Mouse (Mus musculus) embryonic facial prominence, embryonic 11.5 days (tissue): ENCODE results near the gene Efcc1. TPM values are rescaled to one million over a fixed set of nuclear protein-coding genes. Genes with fewer than 3 reads are reported as not detected.

ENCODE experiments used
- ATAC-seq: fragments of 200-750 bp; cut with Nextera tagmentation; replicated peaks from 2 replicates; pipeline ENCODE4 v1.8.0; 2017; ENCODE audit warnings: low read depth; ENCODE audit not compliant: insufficient number of reproducible peaks, low FRiP score, low TSS enrichment
- DNase-seq: peaks from one replicate; pipeline ENCODE4 v3.0.0-alpha.2; 2015; ENCODE audit warnings: low spot score
- H3K27ac ChIP-seq: fragments of 300-500 bp; sonication (generic); replicated peaks from 2 replicates; pipeline ENCODE4 v1.5.1; 2014; ENCODE audit warnings: mild to moderate bottlenecking, low read depth, low read length, control low read depth
- H3K27me3 ChIP-seq: fragments of 300-500 bp; sonication (generic); 2 replicates; pipeline ENCODE4 v1.6.1; 2014; ENCODE audit warnings: mild to moderate bottlenecking, low read length, moderate library complexity, mixed read lengths; ENCODE audit not compliant: control insufficient read depth, insufficient read depth
- H3K36me3 ChIP-seq: fragments of 300-500 bp; sonication (generic); replicated peaks from 2 replicates; pipeline ENCODE4 v1.6.1; 2014; ENCODE audit warnings: low read depth, mild to moderate bottlenecking, low read length, moderate library complexity, mixed read lengths; ENCODE audit not compliant: control insufficient read depth, insufficient read depth
- H3K4me1 ChIP-seq: fragments of 300-500 bp; sonication (generic); 2 replicates; pipeline ENCODE4 v1.6.1; 2014; ENCODE audit warnings: low read length, mixed read lengths; ENCODE audit not compliant: control insufficient read depth, insufficient read depth
- H3K4me2 ChIP-seq: fragments of 300-500 bp; sonication (generic); 2 replicates; pipeline ENCODE4 v1.6.1; 2014; ENCODE audit warnings: low read depth, mild to moderate bottlenecking, control low read depth, low read length, moderate library complexity
- H3K4me3 ChIP-seq: fragments of 300-500 bp; sonication (generic); 2 replicates; pipeline ENCODE4 v1.5.1; 2014; ENCODE audit warnings: low read depth, low read length, control low read depth
- H3K9ac ChIP-seq: fragments of 300-500 bp; sonication (generic); replicated peaks from 2 replicates; pipeline ENCODE4 v1.6.1; 2014; ENCODE audit warnings: mild to moderate bottlenecking, control low read depth, low read length
- H3K9me3 ChIP-seq: fragments of 300-500 bp; sonication (generic); replicated peaks from 2 replicates; pipeline ENCODE4 v1.6.1; 2016; ENCODE audit warnings: mild to moderate bottlenecking, low read length, inconsistent platforms, mixed read lengths; ENCODE audit not compliant: control insufficient read depth
- WGBS: fragments of 180-500 bp; shearing (Covaris S2); extraction: QIAGEN DNeasy Blood & Tissue Kit; methylation state at CpG from one replicate; pipeline ENCODE4 v1.1.7; 2014; 5-methylcytosine and 5-hydroxymethylcytosine counted together
- polyA plus RNA-seq: library from polyadenylated mRNA; unstranded; fragments of >200 nt; fragmentation: Nextera tagmentation; extraction: Ambion mirVana; gene quantifications from 2 replicates; pipeline ENCODE4 v1.2.1, GENCODE M21; 2014

The Efcc1 gene
- polyA plus RNA-seq, 1 experiment from 2014 or later, result 0.49 TPM

- no peaks in the 10 kb centered on the region for H3K4me1 ChIP-seq
Measured at GRCm38 (mm10) chr6:87775588-87776245, 45.0 kb downstream of the Efcc1 start.

GRCm38 (mm10) chr6:87776663-87777062 lies 46.0 kb downstream of the Efcc1 start:
- no peak overlapping the region for H3K9ac ChIP-seq
- H3K36me3 ChIP-seq, result no peaks in the 10 kb centered on the region
- no peaks in the 10 kb centered on the region for H3K27me3 ChIP-seq
- WGBS, result 82% methylated on average over 1 of the region's 1 CpGs
- no peaks in the 10 kb centered on the region for H3K4me1 ChIP-seq
- H3K4me2 ChIP-seq, result no peak overlapping the region
- DNase-seq (no peak), ATAC-seq (no peak)
- no peak overlapping the region for H3K4me3 ChIP-seq
- H3K27ac ChIP-seq, result no peak overlapping the region
- no peaks in the 10 kb centered on the region for H3K9me3 ChIP-seq

More at GRCm38 (mm10) chr6:87775588-87776245, 45.0 kb downstream of the Efcc1 start:
- Histone ChIP-seq H3K9ac (no peak overlapping the region), H3K4me2 (no peak overlapping the region), H3K9me3 (no peaks in the 10 kb centered on the region), H3K36me3 (no peaks in the 10 kb centered on the region), H3K27ac (no peak overlapping the region), H3K27me3 (no peaks in the 10 kb centered on the region), H3K4me3 (no peak overlapping the region)
- 77% methylated on average over 3 of the region's 3 CpGs for whole genome bisulfite sequencing
- ATAC-seq, result no peak
- no peak for DNase-seq

GRCm38 (mm10) chr6:87777842-87778241 lies 47.2 kb downstream of the Efcc1 start, which contains the start of gene Gp9:
TSS of gene Gp9 (plus strand) at chr6:87778072.
- no peaks in the 10 kb centered on the region for H3K36me3 ChIP-seq
- ATAC-seq (no peak), DNase-seq (no peak)
- H3K9me3 ChIP-seq, result no peaks in the 10 kb centered on the region
- no peaks in the 10 kb centered on the region for H3K27me3 ChIP-seq
- H3K27ac ChIP-seq, result no peak within 1 kb of the TSS
- H3K9ac ChIP-seq, result no peak within 1 kb of the TSS
- no peak within 1 kb of the TSS for H3K4me3 ChIP-seq
- H3K4me2 ChIP-seq, result no peak within 1 kb of the TSS
- WGBS, result 78% methylated on average over 2 of the region's 2 CpGs
- H3K4me1 ChIP-seq, result no peaks in the 10 kb centered on the region

- no peak overlapping the region for H3K4me2 ChIP-seq
- no peaks in the 10 kb centered on the region for H3K36me3 ChIP-seq
- no peak overlapping the region for H3K4me3 ChIP-seq
- no peaks in the 10 kb centered on the region for H3K9me3 ChIP-seq
- no peak for DNase-seq
- H3K4me1 ChIP-seq, result no peaks in the 10 kb centered on the region
- H3K9ac ChIP-seq, result no peak overlapping the region
- no peaks in the 10 kb centered on the region for H3K27me3 ChIP-seq
- 78% methylated on average over 11 of the region's 11 CpGs for WGBS
- no peak overlapping the region for H3K27ac ChIP-seq
- no peak for ATAC-seq
Measured at GRCm38 (mm10) chr6:87778294-87779173, 47.9 kb downstream of the Efcc1 start.

GRCm38 (mm10) chr6:87779174-87780165 lies 48.8 kb downstream of the Efcc1 start:
- Histone ChIP-seq H3K4me3 (no peak overlapping the region), H3K4me1 (no peaks in the 10 kb centered on the region), H3K9ac (no peak overlapping the region), H3K27ac (no peak overlapping the region), H3K4me2 (no peak overlapping the region), H3K27me3 (no peaks in the 10 kb centered on the region), H3K36me3 (no peaks in the 10 kb centered on the region), H3K9me3 (no peaks in the 10 kb centered on the region)
- DNase-seq (no peak), ATAC-seq (no peak)
- 82% methylated on average over 11 of the region's 11 CpGs for WGBS

GRCm38 (mm10) chr6:87780546-87781301 lies 50.1 kb downstream of the Efcc1 start:
- no peaks in the 10 kb centered on the region for H3K4me1 ChIP-seq
- H3K4me2 ChIP-seq, result no peak overlapping the region
- H3K36me3 ChIP-seq, result no peaks in the 10 kb centered on the region
- WGBS, result 80% methylated on average over 10 of the region's 10 CpGs
- no peak overlapping the region for H3K4me3 ChIP-seq
- no peak overlapping the region for H3K27ac ChIP-seq
- no peak overlapping the region for H3K9ac ChIP-seq
- DNase-seq, result no peak
- no peaks in the 10 kb centered on the region for H3K27me3 ChIP-seq
- ATAC-seq, result no peak
- H3K9me3 ChIP-seq, result no peaks in the 10 kb centered on the region

- Histone ChIP-seq H3K4me2 (no peak overlapping the region), H3K9me3 (no peaks in the 10 kb centered on the region), H3K27me3 (no peaks in the 10 kb centered on the region), H3K4me1 (no peaks in the 10 kb centered on the region), H3K4me3 (no peak overlapping the region), H3K36me3 (no peaks in the 10 kb centered on the region), H3K9ac (no peak overlapping the region), H3K27ac (no peak overlapping the region)
- DNase-seq, result no peak
- WGBS, result 78% methylated on average over 8 of the region's 8 CpGs
- ATAC-seq, result no peak
Measured at GRCm38 (mm10) chr6:87784033-87784432, 53.4 kb downstream of the Efcc1 start.
